Mouse (Mus musculus): ENCODE measurements at regions not wholly inside any gene's neighbourhood (a gene's known extent, or its start where the extent isn't known, plus 50 kb on each side); places are given as distances from the start of the nearest gene placed in this dataset.

DNA sequence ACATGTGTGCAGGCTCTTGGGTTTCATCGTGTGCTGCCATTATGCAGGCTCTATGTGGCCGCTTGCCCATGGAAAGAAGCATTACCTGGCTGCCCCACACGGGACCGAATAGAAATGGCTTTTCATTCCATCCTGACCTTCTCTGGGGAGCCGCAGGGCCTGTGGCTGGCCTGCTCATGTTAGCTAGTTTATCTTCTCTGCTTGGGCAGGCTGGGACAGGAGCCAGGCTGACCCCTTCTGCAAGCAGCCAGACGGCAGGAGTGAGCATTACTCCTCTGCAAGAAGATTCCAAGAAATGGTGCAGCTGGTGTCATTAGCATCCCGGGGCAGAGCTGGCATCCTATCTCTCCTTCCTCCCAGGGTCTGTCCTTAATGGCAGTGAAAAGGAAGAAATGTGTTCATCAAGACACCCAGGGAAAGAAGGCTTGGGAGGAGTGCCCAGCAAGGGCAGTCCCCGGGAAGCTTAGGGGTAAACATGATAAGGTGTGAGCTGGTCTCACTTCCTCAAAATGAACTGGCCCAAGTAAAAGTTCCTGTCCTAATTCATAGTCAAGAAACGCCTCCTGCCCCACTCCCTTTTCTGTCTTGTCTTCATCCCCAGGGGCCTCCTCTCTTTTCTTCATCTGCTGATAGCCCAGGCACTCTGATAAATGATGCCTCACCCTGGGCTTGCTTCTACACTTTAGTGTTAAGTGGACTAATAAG is 178.9 kb upstream of the Myt1l start:
- TF ChIP-seq CTCF (IDR thresholded peaks at IDR 0.05; ENCODE audit: extremely low read depth, insufficient read depth, insufficient read length, insufficient replicate concordance) (no peak), POLR2A (IDR thresholded peaks at IDR 0.05; ENCODE audit: low read depth, low read length) (no peak)

All from spleen, adult 2 months (tissue).